Comparison of ENCODE assay signal across 21 mouse cellular contexts in the genomic region with DNA sequence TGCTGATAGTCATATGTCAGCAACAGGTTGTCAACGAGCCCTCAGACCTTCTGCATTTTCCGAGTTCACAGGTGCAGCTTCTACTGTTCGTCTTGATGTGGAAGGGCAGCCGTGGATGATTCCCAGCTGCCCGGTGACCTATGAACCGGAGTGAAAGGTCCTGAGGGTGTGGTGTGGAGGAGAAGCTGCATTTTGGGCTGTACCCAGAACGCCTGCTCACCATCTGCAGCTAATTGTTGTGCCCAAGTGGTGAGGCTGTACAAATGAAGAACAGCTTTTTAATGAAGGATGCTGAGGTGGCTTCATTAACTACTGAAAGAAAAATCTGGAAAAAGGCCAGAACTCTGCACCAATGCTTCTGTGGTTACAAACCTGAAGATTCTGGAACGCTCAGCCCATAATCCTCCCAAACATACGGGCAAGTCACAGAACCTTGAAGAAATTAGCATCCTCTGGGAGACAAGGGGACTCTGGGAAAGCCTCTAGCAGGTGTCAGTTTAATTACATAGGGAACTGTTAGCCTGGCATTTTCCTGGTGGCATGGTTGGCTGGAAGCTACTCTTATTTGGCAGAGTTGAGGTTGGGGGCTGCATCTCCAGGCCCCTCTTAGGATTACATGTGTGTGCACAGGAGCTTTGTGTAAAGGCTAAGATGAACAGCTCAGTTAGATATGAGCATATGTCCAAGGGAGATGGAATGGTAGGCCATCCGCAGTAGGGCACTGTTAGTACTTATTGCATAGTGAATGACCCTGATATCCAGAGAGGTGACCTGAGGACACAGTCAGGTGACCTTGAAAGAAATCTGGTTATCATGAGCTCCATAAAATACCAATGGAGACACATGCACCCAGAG. TPM values are rescaled to one million over a fixed set of nuclear protein-coding genes. Genes with fewer than 3 reads are reported as not detected.
A peak's percentile ranks its signal among the peaks of the same experiment; 100 is the strongest.
DNase-seq lines count a peak whose midpoint lies in the region; ATAC-seq and TF ChIP-seq lines count a peak whose summit lies in the region.
"Had no signal": no experiment of that assay in that cellular context is flagged by ENCODE, and none has a peak within 500 bp of the region (broad histone marks: within the 10 kb centered on the region; RNA-seq: fewer than 3 reads in every experiment).

No protein-coding gene starts in this region.

- DNase-seq in gastrocnemius, adult 2 months: no peak
- no peak for DNase-seq in gastrocnemius, postnatal 4 days (ENCODE audit: low spot score in 2 of 2)
- peak; percentile 51 for DNase-seq in kidney, adult 9 months
- no peak for DNase-seq in kidney, postnatal 10 days
- DNase-seq in brain, adult 2 months (ENCODE audit: low read depth, low spot score): peak; percentile 16
- no peak for DNase-seq in right cerebral cortex, postnatal 36 days (ENCODE audit: low spot score in 2 of 2)
- DNase-seq: adrenal gland, postnatal 36 days; cerebellum, postnatal 14 days; gastrocnemius, postnatal 25 days; heart, postnatal 14 days; kidney, adult 18-20 months; thymus, adult 18-20 months; thymus, postnatal 4 days had no signal

- 58% methylated on average over 10 of the region's 10 CpGs for WGBS in forebrain, embryonic 16.5 days

- no peaks in the 10 kb centered on the region for H3K36me3 ChIP-seq in forebrain, embryonic 16.5 days (ENCODE audit: control insufficient read depth, insufficient read depth)
- H3K36me3 ChIP-seq: embryonic facial prominence, embryonic 13.5 days; liver, embryonic 15.5 days; midbrain, embryonic 13.5 days; neural tube, embryonic 13.5 days; stomach, embryonic 15.5 days had no signal

- no peak overlapping the region for H3K9ac ChIP-seq in forebrain, embryonic 16.5 days (replicated peaks; ENCODE audit: low read depth, low read length)
- H3K9ac ChIP-seq: embryonic facial prominence, embryonic 13.5 days; liver, embryonic 15.5 days; midbrain, embryonic 13.5 days; neural tube, embryonic 13.5 days; stomach, embryonic 15.5 days had no signal

- H3K4me1 ChIP-seq in forebrain, embryonic 16.5 days (replicated peaks; ENCODE audit: control insufficient read depth, insufficient read depth, low read length): peaks cover 6% of the 10 kb centered on the region
- H3K4me1 ChIP-seq: embryonic facial prominence, embryonic 13.5 days; neural tube, embryonic 13.5 days had no signal

- no peaks in the 10 kb centered on the region for H3K27me3 ChIP-seq in forebrain, embryonic 16.5 days (replicated peaks; ENCODE audit: control insufficient read depth, insufficient read depth, low read length)
- H3K27me3 ChIP-seq: embryonic facial prominence, embryonic 13.5 days; liver, embryonic 15.5 days; midbrain, embryonic 13.5 days; neural tube, embryonic 13.5 days; stomach, embryonic 15.5 days had no signal

- no peak overlapping the region for H3K4me3 ChIP-seq in gastrocnemius, adult 2 months
- H3K4me3 ChIP-seq in forebrain, embryonic 16.5 days (replicated peaks; ENCODE audit: low read length): no peak overlapping the region
- H3K4me3 ChIP-seq: embryonic facial prominence, embryonic 13.5 days; liver, embryonic 15.5 days; midbrain, embryonic 13.5 days; neural tube, embryonic 13.5 days; stomach, embryonic 15.5 days had no signal

- intact Hi-C loops in gastrocnemius, adult 2 months (cut with DNase I): no loop called here

- ATAC-seq in forebrain, embryonic 16.5 days: peak; percentile 59
- ATAC-seq: lung, postnatal 0 days; midbrain, embryonic 13.5 days had no signal

- H3K9me3 ChIP-seq in forebrain, embryonic 16.5 days (ENCODE audit: control insufficient read depth, low read length): no peaks in the 10 kb centered on the region
- H3K9me3 ChIP-seq: embryonic facial prominence, embryonic 13.5 days; liver, embryonic 15.5 days; midbrain, embryonic 13.5 days; neural tube, embryonic 13.5 days; stomach, embryonic 15.5 days had no signal

- H3K4me2 ChIP-seq in forebrain, embryonic 16.5 days (ENCODE audit: low read length): no peak overlapping the region
- H3K4me2 ChIP-seq: embryonic facial prominence, embryonic 13.5 days; heart, embryonic 11.5 days; liver, embryonic 15.5 days; midbrain, embryonic 13.5 days; neural tube, embryonic 13.5 days; stomach, embryonic 15.5 days had no signal

- peak overlapping the region; percentile 32; the same call in 1 of the 2 replicates for H3K27ac ChIP-seq in gastrocnemius, adult 2 months
- H3K27ac ChIP-seq in forebrain, embryonic 16.5 days (ENCODE audit: low read length): no peak overlapping the region
- H3K27ac ChIP-seq: embryonic facial prominence, embryonic 13.5 days; liver, embryonic 15.5 days; midbrain, embryonic 13.5 days; neural tube, embryonic 13.5 days had no signal

- TF ChIP-seq CTCF in gastrocnemius, adult 2 months (IDR thresholded peaks at IDR 0.05): no peak

RNA-seq across cellular contexts. Expression of a gene that starts 43.4 kb away (rescaled TPM):
- total RNA-seq in gastrocnemius, adult 2 months (2021): 1 to 10 TPM; 3.1 to 4.1 TPM
- total RNA-seq in gastrocnemius, postnatal 4 days (2021): 10 to 100 TPM; 38.5 to 40.9 TPM
- 13.2 and 13.8 TPM in 2 replicates for polyA plus RNA-seq in forebrain, embryonic 16.5 days (2015; fragmentation: Nextera tagmentation; extraction: Ambion mirVana)

Comparison
In these comparisons a context has a peak if more than half of its experiments do, and no peak if none do; other contexts are left out.
1. DNase-seq: peak in kidney, adult 9 months (single experiment) and brain, adult 2 months (single experiment); none in gastrocnemius, adult 2 months (single experiment), gastrocnemius, postnatal 4 days (0 of 2), kidney, postnatal 10 days (single experiment) and right cerebral cortex, postnatal 36 days (0 of 2).
2. RNA of a gene that starts 43.4 kb away (total RNA-seq): 38.5 to 40.9 TPM in gastrocnemius, postnatal 4 days; 3.1 to 4.1 TPM in gastrocnemius, adult 2 months; every median in the first group is over 4 times any median in the second.